Mouse (Mus musculus): ENCODE results near the gene Tbcb. TPM values are rescaled to one million over a fixed set of nuclear protein-coding genes. Genes with fewer than 3 reads are reported as not detected.

Tbcb gene
- polyA plus RNA-seq, 1 experiment from 2014 or later, result 214 TPM

DNA sequence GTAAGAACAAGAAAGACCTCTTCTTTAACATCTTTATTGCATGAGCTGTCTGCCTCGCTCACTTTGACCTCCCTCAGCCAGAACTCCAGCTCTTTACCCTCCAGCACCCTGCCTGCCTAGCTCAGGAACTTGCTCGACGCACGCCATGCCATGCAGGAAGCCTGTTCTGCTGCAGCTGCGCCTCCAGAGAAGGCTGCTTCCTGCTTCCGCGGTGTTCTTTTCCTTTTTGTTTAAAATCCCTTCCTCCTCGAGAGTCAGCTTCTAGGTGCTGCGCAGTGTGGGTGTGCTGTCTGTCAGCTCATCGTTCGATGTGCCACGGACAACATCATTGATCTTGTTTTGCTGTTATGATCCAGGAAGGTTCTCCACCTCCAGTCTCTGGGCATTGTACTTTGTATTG is 55.6 kb downstream of the Tbcb start:
- no peak for ATAC-seq (ENCODE audit: insufficient number of reproducible peaks, insufficient read depth, low FRiP score, low TSS enrichment, low read depth)
- peaks cover 32% of the 10 kb centered on the region for H3K36me3 ChIP-seq
- no peaks in the 10 kb centered on the region for H3K4me1 ChIP-seq (replicated peaks)
- no peaks in the 10 kb centered on the region for H3K27me3 ChIP-seq
- no peak overlapping the region for H3K27ac ChIP-seq
- H3K9ac ChIP-seq (replicated peaks), result no peak overlapping the region
- H3K9me3 ChIP-seq, result no peaks in the 10 kb centered on the region
- no peak overlapping the region for H3K4me3 ChIP-seq (replicated peaks)
- H3K4me2 ChIP-seq, result no peak overlapping the region
- 82% methylated on average over 12 of the region's 12 CpGs for WGBS

Other genes with a start within 250 kb of the Tbcb start
- 31.5 and 33.0 TPM in 2 replicates for gene Zfp568, start 248.3 kb downstream of the Tbcb start, polyA plus RNA-seq (2016; fragmentation: Nextera tagmentation; extraction: Ambion mirVana)
- gene Zfp14, start 180.9 kb downstream of the Tbcb start, polyA plus RNA-seq (2016; fragmentation: Nextera tagmentation; extraction: Ambion mirVana), result 4.7 and 4.8 TPM in 2 replicates
- 6.8 and 7.1 TPM in 2 replicates for gene Zfp82, start 159.4 kb downstream of the Tbcb start, polyA plus RNA-seq (2016; fragmentation: Nextera tagmentation; extraction: Ambion mirVana)
- 3.4 and 3.7 TPM in 2 replicates for gene Gm26920, start 141.9 kb downstream of the Tbcb start, polyA plus RNA-seq (2016; fragmentation: Nextera tagmentation; extraction: Ambion mirVana)
- 17.0 and 25.0 TPM in 2 replicates for gene Zfp566, start 141.7 kb downstream of the Tbcb start, polyA plus RNA-seq (2016; fragmentation: Nextera tagmentation; extraction: Ambion mirVana)
- gene Zfp260, start 137.5 kb downstream of the Tbcb start, polyA plus RNA-seq (2016; fragmentation: Nextera tagmentation; extraction: Ambion mirVana), result 138 and 146 TPM in 2 replicates
- 11.8 and 16.7 TPM in 2 replicates for gene Zfp382, start 110.3 kb downstream of the Tbcb start, polyA plus RNA-seq (2016; fragmentation: Nextera tagmentation; extraction: Ambion mirVana)
- gene Zfp146, start 62.5 kb downstream of the Tbcb start, polyA plus RNA-seq (2016; fragmentation: Nextera tagmentation; extraction: Ambion mirVana), result 19.1 and 23.0 TPM in 2 replicates
- gene Cox7a1, start 48.1 kb downstream of the Tbcb start, polyA plus RNA-seq (2016; fragmentation: Nextera tagmentation; extraction: Ambion mirVana), result 2.4 and 2.9 TPM in 2 replicates
- gene Capns1, start 33.5 kb downstream of the Tbcb start, polyA plus RNA-seq (2016; fragmentation: Nextera tagmentation; extraction: Ambion mirVana), result 75.6 and 77.9 TPM in 2 replicates
- gene Polr2i, start 324 bp downstream of the Tbcb start, polyA plus RNA-seq (2016; fragmentation: Nextera tagmentation; extraction: Ambion mirVana), result 174 and 182 TPM in 2 replicates
- gene Ovol3, start 3.5 kb upstream of the Tbcb start, polyA plus RNA-seq (2016; fragmentation: Nextera tagmentation; extraction: Ambion mirVana), result not detected in 2 replicates
- 0.15 and 0.26 TPM in 2 replicates for gene Thap8, start 47.8 kb upstream of the Tbcb start, polyA plus RNA-seq (2016; fragmentation: Nextera tagmentation; extraction: Ambion mirVana)
- gene Wdr62, start 48.1 kb upstream of the Tbcb start, polyA plus RNA-seq (2016; fragmentation: Nextera tagmentation; extraction: Ambion mirVana), result 9.7 and 10.6 TPM in 2 replicates
- 39.7 and 46.6 TPM in 2 replicates for gene Clip3, start 59.5 kb upstream of the Tbcb start, polyA plus RNA-seq (2016; fragmentation: Nextera tagmentation; extraction: Ambion mirVana)
- gene Alkbh6, start 76.4 kb upstream of the Tbcb start, polyA plus RNA-seq (2016; fragmentation: Nextera tagmentation; extraction: Ambion mirVana), result 101 TPM in 2 replicates
- gene Syne4, start 82.5 kb upstream of the Tbcb start, polyA plus RNA-seq (2016; fragmentation: Nextera tagmentation; extraction: Ambion mirVana), result 84.6 and 98.6 TPM in 2 replicates
- gene E130208F15Rik, start 89.5 kb upstream of the Tbcb start, polyA plus RNA-seq (2016; fragmentation: Nextera tagmentation; extraction: Ambion mirVana), result 0.97 and 5.0 TPM in 2 replicates
- gene Sdhaf1, start 91.6 kb upstream of the Tbcb start, polyA plus RNA-seq (2016; fragmentation: Nextera tagmentation; extraction: Ambion mirVana), result 20.7 and 23.6 TPM in 2 replicates
- 6.2 and 6.6 TPM in 2 replicates for gene Lrfn3, start 130.5 kb upstream of the Tbcb start, polyA plus RNA-seq (2016; fragmentation: Nextera tagmentation; extraction: Ambion mirVana)
- gene Tyrobp, start 181.5 kb upstream of the Tbcb start, polyA plus RNA-seq (2016; fragmentation: Nextera tagmentation; extraction: Ambion mirVana), result 14.1 and 19.6 TPM in 2 replicates
- 0.77 TPM in 1 of 2 replicates, not detected in the other for gene Hcst, start 187.6 kb upstream of the Tbcb start, polyA plus RNA-seq (2016; fragmentation: Nextera tagmentation; extraction: Ambion mirVana)
- 1.2 and 1.3 TPM in 2 replicates for gene Nfkbid, start 189.5 kb upstream of the Tbcb start, polyA plus RNA-seq (2016; fragmentation: Nextera tagmentation; extraction: Ambion mirVana)
- 32.5 and 33.9 TPM in 2 replicates for gene Aplp1, start 213.3 kb upstream of the Tbcb start, polyA plus RNA-seq (2016; fragmentation: Nextera tagmentation; extraction: Ambion mirVana)
- gene Kirrel2, start 225.4 kb upstream of the Tbcb start, polyA plus RNA-seq (2016; fragmentation: Nextera tagmentation; extraction: Ambion mirVana), result 0.29 and 0.65 TPM in 2 replicates
- 0.10 TPM in 1 of 2 replicates, not detected in the other for gene Nphs1, start 226.0 kb upstream of the Tbcb start, polyA plus RNA-seq (2016; fragmentation: Nextera tagmentation; extraction: Ambion mirVana)